Mouse (Mus musculus): ENCODE results near the gene Rims3.

Gene Rims3

DNA sequence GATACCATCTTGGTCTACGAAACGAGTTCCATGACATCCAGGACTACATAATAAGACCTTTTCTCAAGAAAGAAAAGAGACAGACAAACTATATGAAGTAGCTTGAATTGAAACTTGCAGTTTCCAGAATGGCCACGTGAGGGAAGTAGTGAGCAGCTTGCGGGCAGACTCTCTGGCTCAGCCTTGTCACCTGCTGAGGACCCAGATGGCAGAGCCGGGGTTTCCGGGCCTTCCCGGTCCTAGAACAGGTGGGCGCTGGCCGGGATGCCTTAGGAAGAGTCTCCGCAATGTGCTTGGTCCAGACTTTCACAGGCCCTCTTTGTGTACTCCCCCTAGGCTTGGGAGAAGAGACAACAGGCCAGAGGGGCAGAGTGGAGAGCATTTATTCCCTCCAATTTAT lies 3.7 kb upstream of the Rims3 start:
- peak; percentile 66 for DNase-seq (ENCODE audit: low spot score)

GRCm38 (mm10) chr4:120855360-120856060 lies 894 bp downstream of the Rims3 start:
- DNase-seq (ENCODE audit: low spot score), result no peak

DNA sequence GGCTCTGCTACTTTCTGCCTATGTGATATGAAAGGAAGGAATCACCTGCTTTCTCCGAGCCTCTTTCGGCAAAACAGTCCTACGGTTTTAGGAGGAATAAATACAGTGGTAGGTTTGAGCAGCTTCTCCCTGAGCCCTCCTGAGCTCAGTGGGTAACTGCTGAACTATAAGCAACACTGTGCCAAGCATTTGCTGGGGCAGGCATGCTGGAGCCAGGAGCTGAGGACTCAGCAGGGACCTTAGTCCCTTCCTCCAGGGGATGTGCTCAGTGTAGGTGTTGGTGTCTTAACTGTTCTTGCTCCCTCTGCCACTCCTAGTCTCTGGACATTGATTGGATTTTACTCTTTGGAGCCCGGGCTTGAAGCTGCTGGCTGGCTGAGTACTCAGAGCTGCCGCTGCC lies 1.8 kb downstream of the Rims3 start:
- no peak for DNase-seq (ENCODE audit: low spot score)

- DNase-seq (ENCODE audit: low spot score), result no peak
These were observed 5.2 kb downstream of the Rims3 start for GRCm38 (mm10) chr4:120859865-120860264.

DNA sequence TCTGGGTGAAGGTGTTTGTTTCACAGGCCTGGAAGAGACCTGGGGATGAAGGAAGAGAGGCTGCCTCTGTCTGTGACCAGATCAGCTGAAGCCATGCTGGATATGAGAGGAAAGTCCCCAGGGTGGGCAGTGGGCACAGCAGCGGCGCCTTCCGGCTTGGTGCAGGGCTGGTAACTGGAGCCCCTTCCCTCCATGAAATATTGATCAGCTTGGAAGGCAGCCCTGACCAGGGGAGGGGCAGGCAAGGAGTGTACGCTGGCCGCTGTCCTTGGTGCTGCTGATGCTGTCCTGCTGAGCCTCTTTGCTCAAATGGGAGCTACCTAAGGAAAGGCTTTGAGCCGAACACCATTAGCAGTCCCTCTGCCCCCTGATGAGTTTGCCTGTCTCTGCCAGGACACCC lies 11.6 kb downstream of the Rims3 start:
- DNase-seq (ENCODE audit: low spot score), result peak; percentile 47

GRCm38 (mm10) chr4:120868246-120868645 lies 13.6 kb downstream of the Rims3 start:
- DNase-seq (ENCODE audit: low spot score), result no peak

- no peak for DNase-seq (ENCODE audit: low spot score)
These were observed 14.4 kb downstream of the Rims3 start for GRCm38 (mm10) chr4:120868988-120869387.

DNA sequence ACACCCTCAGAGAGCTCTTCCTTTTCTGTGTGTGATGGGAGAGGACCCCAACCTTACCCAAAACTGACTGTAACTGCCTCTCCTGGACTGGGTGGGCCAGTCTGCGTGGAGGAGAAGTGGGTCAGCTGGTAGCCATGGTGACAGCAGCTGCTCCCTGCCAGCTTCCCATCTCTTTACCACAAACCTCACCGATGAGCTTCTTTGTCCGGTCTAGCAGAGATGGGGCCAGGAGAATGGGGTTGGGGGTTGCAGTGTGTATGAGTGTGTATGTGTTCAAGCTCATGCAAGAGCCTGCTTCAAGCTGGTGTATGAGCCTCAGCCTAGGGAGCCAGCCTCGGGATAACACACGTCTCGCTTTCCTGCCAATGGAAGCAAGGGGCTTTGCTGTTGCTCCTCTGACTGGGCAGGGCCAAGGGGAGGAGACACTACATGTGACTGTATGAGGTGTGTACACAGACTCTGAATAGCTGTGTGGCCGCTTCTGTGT lies 15.7 kb downstream of the Rims3 start:
- DNase-seq (ENCODE audit: low spot score), result no peak

- DNase-seq (ENCODE audit: low spot score), result no peak
These were observed 21.3 kb downstream of the Rims3 start for GRCm38 (mm10) chr4:120875961-120876360.

DNA sequence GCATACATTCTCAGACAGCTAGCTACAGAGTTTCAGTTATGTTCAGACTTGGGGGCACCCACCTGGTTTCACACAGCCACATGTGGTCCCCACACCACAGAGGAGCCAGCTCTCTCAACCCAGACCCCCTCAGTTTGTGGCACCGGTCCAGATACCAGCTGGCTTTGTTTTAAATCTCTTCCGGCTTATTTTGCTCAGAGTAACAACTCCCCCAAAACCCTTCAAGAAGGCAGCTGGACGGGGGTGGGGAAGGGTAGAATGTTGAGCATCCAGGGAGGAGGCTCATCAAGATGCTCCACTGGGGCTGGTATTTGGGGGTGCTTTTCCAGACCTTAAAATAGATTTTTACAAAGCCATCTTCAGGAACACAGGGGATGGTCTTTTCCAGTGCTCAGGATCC lies 24.1 kb downstream of the Rims3 start:
- no peak for DNase-seq (ENCODE audit: low spot score)

- no peak for DNase-seq (ENCODE audit: low spot score)
These were observed 24.8 kb downstream of the Rims3 start for GRCm38 (mm10) chr4:120879386-120879785.

DNA sequence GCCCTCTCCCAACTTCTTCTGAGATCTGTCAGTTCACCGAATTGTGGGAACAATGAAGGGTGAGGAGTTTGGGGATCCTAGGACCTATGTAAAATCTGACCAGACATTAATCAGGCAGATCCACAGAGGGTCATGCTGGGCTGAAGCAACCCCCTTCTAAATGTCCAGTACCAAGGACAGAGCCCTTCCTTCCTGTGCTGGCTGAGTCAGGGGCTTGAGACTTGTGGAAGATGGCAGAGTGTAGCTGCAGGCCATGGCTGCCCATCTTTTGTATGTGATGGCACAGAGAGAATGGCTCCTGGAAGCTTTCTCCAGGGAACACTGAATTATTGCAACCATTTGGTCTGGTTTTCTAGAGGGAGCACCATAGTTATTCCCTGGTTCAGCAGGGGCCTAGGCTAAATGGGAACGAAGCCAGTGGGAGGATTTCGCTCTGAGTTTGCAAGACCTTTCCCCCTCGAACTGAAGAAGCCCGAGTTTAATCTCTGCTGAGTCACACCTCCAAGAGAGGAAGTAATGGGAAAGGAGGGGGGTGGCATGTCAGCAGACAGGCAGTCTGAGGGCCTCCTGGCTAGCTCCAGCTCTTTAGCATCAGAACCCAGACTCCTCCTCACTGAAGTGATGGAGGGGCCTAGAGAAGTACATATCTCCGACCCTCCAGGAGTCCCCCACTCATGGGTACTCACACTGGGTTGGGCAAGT lies 26.3 kb downstream of the Rims3 start:
- peak; percentile 10 for DNase-seq (ENCODE audit: low spot score)

DNA sequence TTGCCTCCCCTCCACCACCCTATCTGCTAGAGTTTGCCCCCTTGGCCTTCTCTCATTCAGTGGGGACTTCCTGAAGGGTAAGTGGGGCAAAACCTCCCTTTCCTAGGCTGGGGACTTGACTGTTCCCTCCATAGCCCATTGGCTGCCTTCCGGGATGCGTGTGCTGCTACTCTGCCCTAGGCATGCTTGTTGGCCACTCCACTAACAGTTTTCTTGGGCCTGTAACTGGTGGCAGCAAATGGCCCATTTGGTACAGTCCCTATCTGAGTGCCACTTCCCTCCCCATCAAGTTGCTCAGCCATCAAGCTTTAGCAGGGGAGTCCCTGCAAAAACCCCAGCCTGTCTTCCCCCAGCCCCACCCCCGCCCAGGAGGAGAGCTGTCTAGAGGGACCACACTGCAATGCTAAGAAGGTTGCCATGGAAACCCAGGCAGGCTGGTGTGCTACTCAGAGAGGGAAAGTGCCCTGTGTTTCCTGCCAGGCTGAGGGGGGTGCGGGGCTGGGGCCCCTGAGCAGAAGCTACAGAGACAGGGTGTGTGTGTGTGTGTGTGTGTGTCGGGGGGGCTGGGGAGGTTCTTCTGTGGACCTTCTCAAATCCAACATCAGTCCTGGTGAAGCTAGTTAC lies 27.5 kb downstream of the Rims3 start:
- DNase-seq (ENCODE audit: low spot score), result no peak

DNA sequence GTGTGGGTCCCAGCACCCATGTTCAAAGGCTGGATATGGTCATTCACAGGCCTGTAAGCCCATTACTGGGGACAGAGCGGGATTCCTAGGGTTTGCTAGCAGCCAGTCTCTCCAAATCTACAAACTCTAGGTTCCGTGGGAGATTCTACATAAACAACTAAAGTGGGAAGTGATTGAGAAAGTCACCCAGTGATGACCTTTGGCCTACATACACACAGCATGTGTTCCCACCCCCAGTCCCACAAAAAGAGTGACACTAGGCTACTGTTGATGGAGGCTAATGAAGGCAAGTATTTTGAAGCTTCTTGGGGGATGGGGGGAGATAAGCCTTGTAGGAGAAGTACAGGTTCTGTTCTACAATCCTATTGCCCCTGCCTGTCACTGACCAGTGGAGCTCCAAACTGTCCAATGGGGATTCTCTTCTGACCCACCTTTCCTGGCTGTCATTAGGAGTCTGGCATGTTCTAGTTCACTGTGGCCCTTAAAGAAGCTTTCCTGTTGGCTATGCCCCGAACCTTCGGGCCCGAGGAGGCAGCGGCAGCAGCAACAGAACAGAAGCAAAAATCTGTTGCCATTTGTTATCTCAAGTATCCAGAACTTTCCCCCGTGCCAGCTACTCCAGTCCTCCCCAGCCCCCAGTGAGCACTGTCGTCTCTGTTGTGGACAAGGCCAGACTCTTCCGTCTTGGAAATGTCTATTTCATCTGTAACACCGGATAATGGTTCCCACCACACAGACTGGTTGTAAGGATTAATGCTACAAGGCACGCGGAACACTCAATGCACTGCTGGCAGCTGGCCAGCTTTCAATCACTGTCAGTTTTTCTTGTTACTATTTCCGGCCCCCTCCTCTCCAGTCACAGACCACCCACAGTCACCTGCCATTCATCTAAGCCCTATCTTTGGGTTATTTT lies 30.8 kb downstream of the Rims3 start:
- no peak for DNase-seq (ENCODE audit: low spot score)

- peak; percentile 32 for DNase-seq (ENCODE audit: low spot score)
These were observed 31.5 kb downstream of the Rims3 start for GRCm38 (mm10) chr4:120886131-120886530.

DNA sequence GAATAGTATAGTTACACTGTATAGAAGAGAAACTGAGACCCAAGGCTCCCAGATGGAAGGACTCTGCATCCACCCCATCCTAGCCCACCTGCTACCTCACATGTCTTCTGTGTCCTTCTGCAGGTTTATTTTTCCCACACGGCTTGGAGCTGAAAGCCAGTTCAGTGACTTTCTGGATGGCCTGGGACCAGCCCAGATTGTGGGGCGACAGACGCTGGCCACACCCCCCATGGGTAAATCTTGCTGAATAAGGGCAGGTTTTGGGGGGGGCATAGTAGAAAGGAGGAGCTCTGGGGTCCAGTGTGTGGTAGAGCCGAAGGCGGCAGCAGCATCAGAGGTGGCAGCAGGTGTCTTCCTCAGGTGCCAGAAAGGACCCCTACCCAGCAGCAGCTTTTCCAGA lies 32.2 kb downstream of the Rims3 start:
- no peak for DNase-seq (ENCODE audit: low spot score)

- peak; percentile 49 for DNase-seq (ENCODE audit: low spot score)
These were observed 32.9 kb downstream of the Rims3 start for GRCm38 (mm10) chr4:120887381-120888112.

DNA sequence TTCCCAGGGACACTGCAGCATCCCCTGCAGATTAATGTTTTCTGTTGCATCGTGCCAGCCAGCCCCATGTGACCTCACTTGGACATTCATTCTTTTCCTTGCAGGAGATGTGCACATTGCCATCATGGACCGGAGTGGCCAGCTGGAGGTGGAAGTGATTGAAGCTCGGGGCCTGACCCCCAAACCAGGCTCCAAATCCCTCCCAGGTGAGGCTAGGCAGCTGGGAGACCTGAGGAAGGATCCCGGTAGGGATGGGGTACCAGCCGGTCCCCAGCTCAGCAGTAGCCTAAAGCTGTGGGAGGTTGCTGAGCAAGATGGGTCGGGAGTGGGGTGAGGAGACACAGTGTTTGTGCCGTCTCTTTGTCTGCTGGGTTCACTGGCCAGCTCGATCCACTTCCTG lies 34.3 kb downstream of the Rims3 start:
- DNase-seq (ENCODE audit: low spot score), result no peak

- DNase-seq (ENCODE audit: low spot score), result no peak
These were observed 36.3 kb downstream of the Rims3 start for GRCm38 (mm10) chr4:120890754-120891440.

DNA sequence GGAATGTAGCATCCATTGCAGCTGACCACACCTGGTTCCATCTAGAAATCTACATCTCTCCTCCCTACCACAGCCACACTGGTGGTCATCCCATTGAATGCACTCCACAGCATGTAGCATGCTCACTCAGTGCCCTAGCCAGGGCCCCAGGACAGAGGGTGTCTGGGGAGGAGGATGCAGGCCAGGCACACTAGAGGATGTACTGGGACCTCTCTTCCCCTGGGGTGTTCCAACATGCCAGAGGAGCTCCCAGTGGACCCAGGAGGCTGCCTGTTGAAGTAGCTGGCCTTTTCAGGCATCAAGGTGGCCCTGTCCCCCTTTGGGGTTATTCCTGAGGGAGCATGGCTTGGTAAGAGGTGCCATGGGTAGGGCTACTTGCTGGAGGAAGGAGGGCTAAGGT lies 37.3 kb downstream of the Rims3 start:
- DNase-seq (ENCODE audit: low spot score), result no peak

DNA sequence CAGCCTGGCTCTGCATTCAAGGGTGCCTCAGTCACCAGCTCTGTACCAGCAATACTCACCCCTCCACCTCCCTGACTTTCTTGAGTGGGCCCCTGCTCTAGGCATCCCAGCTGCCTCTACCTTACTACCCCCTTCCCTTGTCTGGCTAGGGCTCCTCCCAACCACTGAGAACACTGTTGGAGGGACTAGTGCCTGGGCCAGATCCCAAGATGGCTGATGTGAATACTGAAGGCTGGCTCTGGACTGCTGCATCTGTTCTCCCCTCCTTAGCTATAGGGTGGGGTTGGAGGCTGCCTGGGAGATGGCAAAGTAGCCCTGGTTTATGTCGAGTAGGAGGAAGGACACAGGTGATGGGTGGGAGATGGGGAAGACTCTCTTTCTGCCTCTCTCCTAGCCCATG lies 37.9 kb downstream of the Rims3 start:
- DNase-seq (ENCODE audit: low spot score), result no peak
